Mouse (Mus musculus) monocyte, adult 2 months (primary cell): ENCODE results near the gene Foxn3.

ENCODE experiments used
- DNase-seq, 2 experiments: peaks; one replicate each; pipeline ENCODE4 v3.0.0; 2022; ENCODE audit warnings: low spot score in 2 of 2, low read depth in 1 of 2

Gene Foxn3

GRCm38 (mm10) chr12:99305324-99305723 is 258.1 kb downstream of the Foxn3 start:
- DNase-seq: no peak

DNA sequence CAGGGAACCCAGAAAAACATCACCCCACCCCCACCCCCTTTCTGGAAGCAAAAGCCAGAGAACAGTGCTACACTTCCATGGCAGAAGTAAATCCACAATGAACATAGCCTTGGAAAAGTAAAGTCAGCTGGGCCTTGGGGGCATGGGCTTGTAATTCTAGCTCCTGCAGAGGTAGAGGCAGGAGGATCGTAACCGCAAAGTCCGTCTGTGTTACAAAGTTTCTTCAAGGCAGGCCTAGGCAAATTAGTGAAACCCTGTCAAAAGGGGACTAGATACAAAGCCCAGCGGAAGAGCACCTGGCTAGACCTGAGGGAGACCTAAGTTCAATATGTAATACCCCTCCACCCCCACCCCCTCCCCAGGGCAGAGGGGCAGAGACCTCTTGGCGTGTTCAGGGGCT is 259.3 kb downstream of the Foxn3 start:
- DNase-seq: no peak

DNA sequence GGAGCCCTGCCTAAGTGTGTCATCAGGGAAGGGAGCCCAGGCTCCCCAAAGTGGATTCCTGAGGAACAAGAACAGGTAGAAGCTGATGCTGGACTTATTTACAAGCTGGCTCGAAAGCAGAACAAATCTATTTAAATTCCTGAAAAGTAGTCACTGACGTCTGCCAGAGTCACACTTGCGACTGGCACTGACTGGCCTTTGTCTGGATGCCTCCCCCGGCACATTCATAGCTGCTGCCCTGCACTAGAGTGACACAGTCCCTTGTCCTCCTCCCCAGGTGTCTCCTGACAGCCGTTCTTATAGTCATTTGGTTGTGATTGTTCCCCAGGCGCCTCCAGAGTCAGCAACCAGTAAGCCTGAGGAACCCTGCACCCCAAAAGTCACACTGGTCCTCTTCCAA is 259.8 kb downstream of the Foxn3 start:
- no peak for DNase-seq

GRCm38 (mm10) chr12:99299900-99300299 is 263.5 kb downstream of the Foxn3 start:
- no peak for DNase-seq

DNA sequence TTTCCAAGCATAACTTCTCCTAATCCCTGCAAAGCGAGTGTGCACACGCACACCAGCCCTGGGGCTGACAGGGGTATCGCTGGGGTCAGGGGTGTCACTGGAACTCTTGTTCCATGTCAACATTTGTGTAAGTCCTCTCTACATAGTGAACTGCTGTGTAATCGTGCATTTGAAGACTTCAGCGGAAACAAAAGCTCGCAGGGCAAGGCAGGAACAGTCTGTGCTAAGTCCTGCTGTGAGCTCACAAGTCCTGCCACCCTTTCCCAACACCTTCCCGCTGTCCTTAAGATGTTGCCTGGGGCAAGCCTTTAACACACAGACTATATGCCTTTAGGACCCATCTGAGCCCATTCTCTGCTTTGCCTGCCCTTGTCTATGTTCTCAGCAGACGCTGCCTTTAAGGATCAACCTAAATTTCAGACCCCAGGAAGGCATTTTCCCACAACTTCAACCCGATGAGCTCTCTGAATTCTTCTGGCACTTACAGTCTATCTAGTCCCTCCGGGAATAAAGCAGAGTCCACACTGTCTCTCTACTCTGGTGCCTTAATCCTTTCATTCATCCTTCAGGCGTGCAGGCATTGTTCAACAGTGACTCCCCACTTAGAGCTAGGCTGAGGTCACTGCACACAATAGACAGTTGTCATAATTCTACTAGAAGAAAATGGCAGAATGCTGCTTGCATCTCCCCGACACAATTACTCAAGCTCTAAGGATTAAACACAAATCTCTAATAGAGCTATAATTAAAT is 264.4 kb downstream of the Foxn3 start:
- no peak for DNase-seq

DNA sequence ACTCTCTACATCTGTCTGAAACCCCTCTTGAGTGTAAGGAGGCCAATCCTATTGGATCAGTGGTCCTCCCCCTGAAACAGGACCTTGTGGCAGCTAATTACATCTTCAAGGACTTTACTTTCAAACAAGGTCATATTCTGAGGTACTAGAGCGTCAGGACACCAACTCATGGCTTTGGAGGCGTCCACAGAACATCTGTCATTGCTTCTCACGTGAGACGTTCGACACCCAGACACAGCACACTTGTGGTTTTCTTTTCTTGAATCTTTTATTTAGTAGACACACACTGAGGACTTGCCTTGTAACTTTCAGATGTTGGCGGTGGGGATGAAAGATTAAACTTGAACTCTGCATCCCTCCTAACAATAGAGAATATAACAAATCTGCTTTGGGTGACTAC is 265.1 kb downstream of the Foxn3 start:
- DNase-seq: no peak

- no peak for DNase-seq
Measured at GRCm38 (mm10) chr12:99297792-99298191, 265.6 kb downstream of the Foxn3 start.

- DNase-seq: no peak
Measured at GRCm38 (mm10) chr12:99293532-99293931, 269.9 kb downstream of the Foxn3 start.

DNA sequence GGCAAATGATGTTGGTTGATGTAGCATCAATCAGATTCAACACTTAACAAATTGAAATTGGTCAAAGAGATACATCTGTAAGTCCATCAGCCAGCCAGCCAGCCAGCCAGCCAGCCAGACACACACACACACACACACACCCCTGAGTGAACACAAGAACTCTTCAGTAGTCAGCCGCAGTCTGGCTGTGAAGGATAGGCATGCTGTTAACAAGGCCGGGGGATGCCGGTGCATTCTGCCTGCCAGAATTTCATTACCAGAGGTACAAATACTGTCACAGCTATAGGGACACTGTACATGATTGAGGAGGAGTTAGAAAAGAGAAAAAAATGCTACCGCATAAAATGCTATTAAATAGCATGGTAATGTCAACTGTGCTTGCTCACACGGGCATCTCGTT is 271.2 kb downstream of the Foxn3 start:
- no peak for DNase-seq

GRCm38 (mm10) chr12:99287081-99287480 is 276.3 kb downstream of the Foxn3 start:
- no peak for DNase-seq

DNA sequence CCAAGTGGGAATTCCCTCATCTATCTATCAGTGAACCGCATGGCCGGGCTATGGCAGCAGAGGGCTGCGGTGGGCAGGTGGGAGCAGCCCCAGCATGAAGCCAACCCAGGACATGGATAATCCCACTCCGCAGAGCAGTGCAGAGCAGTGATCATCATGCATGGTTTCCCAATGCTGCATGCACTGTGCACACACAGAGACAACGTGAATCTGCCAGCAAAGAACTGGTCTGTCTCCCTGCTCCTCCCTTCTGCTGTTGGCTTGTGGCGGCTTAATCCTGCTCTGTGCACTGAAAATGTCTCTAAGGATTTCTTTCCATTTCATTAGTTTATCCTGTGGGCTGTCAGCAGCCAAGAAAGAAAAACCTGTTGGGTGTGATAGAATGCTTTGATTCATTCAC is 276.7 kb downstream of the Foxn3 start:
- no peak for DNase-seq

GRCm38 (mm10) chr12:99285656-99286055 is 277.7 kb downstream of the Foxn3 start:
- no peak for DNase-seq

DNA sequence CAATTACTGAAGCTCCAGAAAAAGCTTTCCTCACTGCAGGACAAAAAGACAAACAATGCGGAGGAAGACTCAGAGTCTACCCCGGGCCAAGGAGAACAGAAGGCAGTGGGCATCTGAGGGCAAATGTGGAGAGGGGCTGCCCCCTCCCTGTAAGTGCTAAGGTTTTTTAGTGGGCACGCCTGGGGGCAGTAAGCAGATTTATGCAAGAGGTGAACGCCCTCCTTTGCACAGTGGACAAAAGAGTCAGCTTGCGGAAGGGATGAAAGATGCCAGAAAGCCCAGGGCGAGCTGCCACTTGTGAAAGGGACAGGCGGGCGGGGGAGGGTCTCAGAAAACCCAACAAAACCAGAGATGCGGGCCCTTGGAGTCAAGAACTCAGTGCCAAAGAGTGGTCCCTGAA is 278.2 kb downstream of the Foxn3 start:
- no peak for DNase-seq

DNA sequence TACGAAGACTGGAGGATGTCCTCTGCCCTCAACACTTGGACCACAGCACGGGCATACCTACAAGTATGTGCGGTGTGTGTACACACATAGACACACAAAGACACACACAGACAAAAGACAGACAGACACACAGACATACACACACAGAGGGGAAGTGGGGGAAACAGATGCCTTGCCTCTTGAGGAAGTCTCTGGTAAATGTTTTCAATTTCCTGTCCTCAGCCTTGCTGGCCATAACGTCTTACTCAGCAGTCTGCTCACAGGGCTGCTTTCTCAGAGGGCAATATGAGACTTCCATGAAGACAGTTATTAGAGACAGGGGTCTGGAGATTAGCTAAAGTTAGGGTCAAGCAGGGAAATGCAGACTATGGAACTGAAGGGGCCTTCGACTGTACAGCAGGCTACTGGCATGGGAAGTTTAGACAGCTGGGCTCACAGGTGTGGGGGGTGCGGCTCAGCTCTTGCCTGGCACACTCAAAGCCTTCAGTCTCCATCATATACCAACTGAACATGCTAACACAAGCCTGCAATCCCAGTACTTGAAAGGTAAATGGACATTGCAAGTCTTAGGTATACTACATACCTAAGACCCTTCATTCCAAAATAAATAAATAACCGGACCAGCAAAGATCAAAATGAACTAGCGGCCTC is 278.8 kb downstream of the Foxn3 start:
- no peak for DNase-seq

GRCm38 (mm10) chr12:99280826-99281225 is 282.6 kb downstream of the Foxn3 start:
- no peak for DNase-seq

- no peak for DNase-seq
Measured at GRCm38 (mm10) chr12:99280291-99280690, 283.1 kb downstream of the Foxn3 start.

- DNase-seq: no peak
Measured at GRCm38 (mm10) chr12:99279426-99279825, 284.0 kb downstream of the Foxn3 start.

DNA sequence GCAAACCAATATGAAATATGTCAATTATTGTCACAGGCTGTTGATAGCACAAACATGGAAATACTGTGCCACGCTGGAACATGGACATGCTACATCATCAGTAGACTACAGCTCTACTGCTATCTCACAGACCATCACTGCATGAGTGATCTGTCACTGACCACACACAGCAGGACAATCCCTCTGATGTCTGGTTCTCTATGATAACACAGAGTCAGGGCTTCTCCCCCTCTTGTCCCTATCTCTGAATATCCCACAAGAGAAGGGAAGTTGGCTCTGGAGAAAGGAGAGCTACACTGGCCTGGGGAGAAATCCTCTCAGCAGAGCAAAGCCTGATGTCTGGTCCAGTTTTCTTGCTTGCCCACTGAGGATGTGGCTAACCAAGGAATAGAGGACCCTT is 288.8 kb downstream of the Foxn3 start:
- DNase-seq: no peak

- no peak for DNase-seq
Measured at GRCm38 (mm10) chr12:99269396-99269795, 294.0 kb downstream of the Foxn3 start.

DNA sequence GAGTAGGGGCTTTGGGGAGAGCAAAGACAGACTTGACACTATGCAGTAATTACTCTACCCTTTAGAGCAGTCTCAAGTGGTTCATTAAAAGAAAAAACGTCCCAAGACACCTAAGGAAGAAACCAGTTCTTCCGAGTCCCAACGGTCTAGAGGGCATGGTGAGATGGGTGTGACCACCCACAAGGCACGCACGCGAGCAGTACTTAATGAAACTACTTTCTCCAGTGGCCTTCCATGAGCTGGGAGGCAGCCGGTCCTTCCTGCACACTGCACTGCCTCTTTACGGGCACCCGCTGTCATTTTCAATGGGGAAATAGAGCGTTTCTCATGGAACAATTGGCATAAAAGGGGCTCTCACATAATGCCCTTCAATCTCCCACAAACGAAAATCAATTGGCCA is 294.4 kb downstream of the Foxn3 start:
- DNase-seq: no peak

DNA sequence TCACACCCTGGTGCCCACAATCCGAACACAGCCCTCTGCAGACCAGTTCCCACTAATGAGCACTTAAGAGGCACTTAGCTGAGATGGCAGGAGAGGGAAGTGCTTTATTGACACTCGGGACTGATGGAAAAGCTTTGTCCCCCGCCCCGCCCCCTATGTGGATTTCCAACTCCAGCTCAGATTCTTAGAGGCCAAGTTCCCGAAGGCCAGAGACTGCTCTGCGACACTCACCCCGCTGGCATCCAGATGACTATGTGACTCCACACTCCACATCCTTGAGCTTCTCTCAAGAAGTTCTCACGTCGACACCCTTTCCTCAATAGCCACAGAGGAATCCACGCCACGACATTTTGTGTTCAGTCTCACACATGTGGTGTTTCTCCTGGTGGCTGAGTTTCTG is 295.6 kb downstream of the Foxn3 start:
- no peak for DNase-seq

GRCm38 (mm10) chr12:99266434-99266833 is 296.9 kb downstream of the Foxn3 start:
- DNase-seq: no peak

DNA sequence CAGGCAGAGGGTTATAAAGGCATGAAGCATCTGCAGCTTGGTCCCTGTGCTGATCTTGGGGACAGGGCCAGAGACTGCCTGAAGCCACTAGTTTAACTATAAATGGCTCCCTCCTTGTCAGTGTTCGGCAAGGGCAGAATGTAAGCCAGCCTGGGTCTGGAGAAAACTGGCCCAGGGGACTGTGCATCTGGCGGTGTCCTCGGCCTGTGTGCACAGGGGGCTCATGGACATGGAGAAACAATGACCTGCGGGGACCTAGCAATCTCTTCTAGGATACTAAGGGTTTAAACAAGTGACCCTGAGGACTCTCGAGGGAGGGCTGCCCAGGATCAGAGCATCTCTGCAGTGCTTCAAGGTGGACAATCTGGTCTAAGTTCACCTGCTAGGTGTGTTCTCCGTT is 297.6 kb downstream of the Foxn3 start:
- no peak for DNase-seq
